Mouse (Mus musculus) cerebellum, adult 2 months (tissue): ENCODE results near the gene Cnnm2. TPM values are rescaled to one million over a fixed set of nuclear protein-coding genes. Genes with fewer than 3 reads are reported as not detected.
"Not testable (repeated sequence)": the region's sequence is repeated elsewhere in the genome, so short reads cannot be mapped to it uniquely, and the experiment has no call there.

Experiments used
- DNase-seq, 2 experiments: peaks; one replicate each; pipeline ENCODE4 v3.0.0; 2021
- H3K27ac ChIP-seq: fragments of 200-500 bp; 2 replicates; pipeline ENCODE4 v1.5.1; 2012; ENCODE audit warnings: low read length, control low read depth, inconsistent platforms; ENCODE audit not compliant: insufficient read depth
- H3K27me3 ChIP-seq: fragments of 200-500 bp; 2 replicates; pipeline ENCODE4 v1.6.1; 2012; ENCODE audit warnings: inconsistent platforms, mild to moderate bottlenecking, low read length, moderate library complexity; ENCODE audit not compliant: control insufficient read depth, insufficient read depth
- H3K4me1 ChIP-seq: fragments of 200-500 bp; 2 replicates; pipeline ENCODE4 v1.6.1; 2011; ENCODE audit warnings: low read length; ENCODE audit not compliant: control insufficient read depth, insufficient read depth
- H3K4me3 ChIP-seq: fragments of 200-500 bp; replicated peaks from 2 replicates; pipeline ENCODE3; 2011; ENCODE audit warnings: mild to moderate bottlenecking, low read depth, low read length, control low read depth; ENCODE audit not compliant: insufficient read depth
- CTCF ChIP-seq: fragments of 200-500 bp; IDR thresholded peaks from 2 replicates; pipeline ENCODE4 v1.5.1; 2011; ENCODE audit warnings: low read depth, mild to moderate bottlenecking, control low read depth, low read length, moderate library complexity, borderline replicate concordance; ENCODE audit not compliant: insufficient read depth
- POLR2A ChIP-seq: fragments of 200-500 bp; IDR thresholded peaks from 2 replicates; pipeline ENCODE4 v1.6.1; 2011; ENCODE audit warnings: low read length, control low read depth, borderline replicate concordance; ENCODE audit not compliant: insufficient read depth
- WGBS: fragments of 180-500 bp; shearing (Covaris S2); methylation state at CpG from one replicate; pipeline ENCODE4 v1.1.7; 2018; 5-methylcytosine and 5-hydroxymethylcytosine counted together
- polyA plus RNA-seq: library from polyadenylated mRNA; depleted of rRNA; stranded (reverse); fragments of >200 nt; gene quantifications from 2 replicates; pipeline ENCODE4 v1.2.3, GENCODE M21; 2012

The Cnnm2 gene
- polyA plus RNA-seq, 1 experiment, result 31.2 TPM

DNA sequence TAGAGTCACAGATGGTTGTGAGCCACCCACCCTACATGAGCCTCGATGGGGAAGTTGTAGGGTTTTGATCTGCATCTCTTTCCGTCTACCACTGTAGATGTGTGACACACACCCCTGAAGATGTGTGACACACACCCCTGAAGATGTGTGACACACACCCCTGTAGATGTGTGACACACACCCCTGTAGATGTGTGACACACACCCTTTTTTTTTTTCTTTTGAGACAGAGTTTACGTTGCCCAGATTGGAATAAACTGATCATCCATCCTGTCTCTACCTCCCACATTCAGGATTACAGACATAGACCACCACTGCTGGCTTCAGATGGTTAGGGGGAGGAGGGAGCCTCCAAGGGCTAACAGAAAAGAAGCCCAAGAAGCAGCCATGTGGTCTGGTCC, 32.5 kb upstream of the Cnnm2 start:
- DNase-seq, result no peak
- Histone ChIP-seq H3K27ac (no peak overlapping the region), H3K4me3 (no peak overlapping the region), H3K27me3 (no peaks in the 10 kb centered on the region), H3K4me1 (no peaks in the 10 kb centered on the region)
- 60% methylated on average over 3 of the region's 3 CpGs for WGBS
- TF ChIP-seq CTCF (no peak), POLR2A (no peak)

DNA sequence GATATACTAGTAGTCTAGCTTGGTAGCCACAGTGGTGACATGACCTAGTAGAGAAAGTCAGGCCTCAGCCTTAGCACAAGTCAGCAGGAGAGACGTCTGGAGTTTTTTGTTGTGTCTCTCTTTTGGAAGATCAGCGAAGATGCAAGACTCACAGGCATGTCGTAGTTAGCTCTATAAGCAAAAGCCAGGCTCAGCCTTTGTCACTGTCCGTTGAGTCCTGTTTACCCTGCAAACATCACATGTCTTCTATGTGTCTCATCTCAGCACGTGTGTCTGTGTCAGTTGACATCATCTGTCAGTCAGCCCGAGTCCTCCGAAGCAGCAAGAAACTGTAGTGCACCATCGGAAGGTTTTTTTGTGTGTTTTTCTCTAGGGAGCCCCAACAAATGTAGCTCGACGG, 30.0 kb upstream of the Cnnm2 start:
- no peak for DNase-seq
- Histone ChIP-seq H3K4me1 (no peaks in the 10 kb centered on the region), H3K27me3 (no peaks in the 10 kb centered on the region), H3K27ac (no peak overlapping the region), H3K4me3 (no peak overlapping the region)
- WGBS, result 87% methylated on average over 10 of the region's 10 CpGs
- TF ChIP-seq POLR2A (no peak), CTCF (no peak)

DNA sequence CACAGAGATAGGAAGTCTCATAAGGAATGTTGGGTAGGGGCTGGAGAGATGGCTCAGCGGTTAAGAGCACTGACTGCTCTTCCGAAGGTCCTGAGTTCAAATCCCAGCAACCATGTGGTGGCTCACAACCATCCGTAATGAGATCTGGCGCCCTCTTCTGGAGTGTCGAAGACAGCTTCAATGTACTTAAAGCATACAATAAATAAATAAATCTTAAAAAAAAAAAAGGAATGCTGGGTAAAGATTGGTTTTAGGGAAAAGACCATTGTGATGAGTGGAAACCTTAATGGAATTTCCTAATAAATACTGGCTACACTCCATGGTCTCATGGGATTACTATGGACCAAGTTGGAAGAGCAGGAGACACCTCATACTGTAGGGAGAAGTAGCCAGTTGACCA, 28.7 kb upstream of the Cnnm2 start:
- DNase-seq, H3K27me3 ChIP-seq, H3K27ac ChIP-seq, H3K4me3 ChIP-seq, H3K4me1 ChIP-seq: not testable (repeated sequence)
- WGBS, result 96% methylated on average over 5 of the region's 5 CpGs

DNA sequence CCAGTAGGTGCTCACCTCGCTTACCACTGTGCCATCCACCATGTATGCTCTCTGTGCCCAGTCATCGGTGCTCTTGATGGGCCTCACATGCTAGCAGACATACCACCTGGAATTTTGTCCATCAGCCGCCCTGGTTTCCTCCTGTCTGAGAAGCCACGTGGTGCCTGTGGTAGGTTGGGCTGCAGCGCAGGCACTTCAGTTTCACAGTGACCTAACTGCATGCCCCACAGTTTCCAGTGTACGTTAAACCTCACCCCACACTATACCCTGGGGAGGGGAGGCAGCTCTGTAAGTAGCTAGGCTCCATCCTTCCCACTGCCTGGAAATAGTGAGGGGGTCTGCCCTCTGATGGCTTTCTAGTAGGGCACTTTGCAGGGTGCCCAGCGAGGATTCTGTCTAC, 27.8 kb upstream of the Cnnm2 start:
- no peak for DNase-seq
- TF ChIP-seq CTCF, result no peak
- TF ChIP-seq POLR2A, result no peak
- Histone ChIP-seq H3K4me3 (no peak overlapping the region), H3K4me1 (no peaks in the 10 kb centered on the region), H3K27me3 (no peaks in the 10 kb centered on the region), H3K27ac (no peak overlapping the region)
- WGBS, result 87% methylated on average over 7 of the region's 7 CpGs

DNA sequence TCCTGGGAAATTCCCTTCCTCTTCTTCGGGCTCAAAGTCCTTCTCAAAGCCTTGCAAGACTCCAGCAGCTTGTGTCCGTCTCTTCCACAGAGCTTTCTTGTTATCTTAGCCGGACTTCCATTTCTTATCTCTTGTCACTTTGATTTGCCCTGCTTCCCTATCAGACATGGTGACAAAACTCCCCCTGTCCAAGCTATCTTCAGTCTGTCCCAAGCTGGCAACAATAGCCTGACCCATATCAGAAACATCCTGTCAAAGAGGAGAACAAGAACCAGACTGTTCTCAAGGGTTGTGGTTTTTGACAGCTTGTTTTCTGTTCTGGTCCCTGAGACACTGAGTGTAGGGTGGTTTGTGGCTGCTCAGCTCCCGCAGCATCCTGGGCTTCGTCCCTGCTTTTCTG, 26.2 kb upstream of the Cnnm2 start:
- DNase-seq, result no peak
- TF ChIP-seq CTCF, result no peak
- no peak for TF ChIP-seq POLR2A
- H3K4me1 ChIP-seq, result no peaks in the 10 kb centered on the region
- WGBS, result 61% methylated on average over 5 of the region's 5 CpGs
- no peak overlapping the region for H3K4me3 ChIP-seq
- no peak overlapping the region for H3K27ac ChIP-seq
- H3K27me3 ChIP-seq, result no peaks in the 10 kb centered on the region

DNA sequence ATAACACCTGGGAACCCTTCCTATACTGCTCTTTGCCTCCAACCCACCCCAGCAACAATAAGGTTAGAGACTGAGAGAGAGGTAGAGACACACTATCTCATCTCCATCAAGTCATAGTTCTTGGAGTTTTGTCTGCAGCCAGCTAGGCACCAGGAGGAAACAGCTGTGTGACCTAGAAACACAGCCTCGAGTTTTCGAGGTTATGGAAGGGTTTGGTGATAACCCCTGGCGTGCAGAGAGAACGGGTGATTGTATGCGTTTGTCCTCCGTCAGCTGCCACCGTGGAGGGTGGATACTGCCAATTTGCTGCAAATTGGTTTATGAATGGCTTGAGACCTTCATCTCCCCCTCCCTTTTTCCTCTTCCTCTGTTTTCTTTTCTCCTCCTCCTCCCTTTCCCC, 24.3 kb upstream of the Cnnm2 start:
- no peaks in the 10 kb centered on the region for H3K4me1 ChIP-seq
- TF ChIP-seq POLR2A (no peak), CTCF (no peak)
- 75% methylated on average over 7 of the region's 7 CpGs for WGBS
- no peak overlapping the region for H3K27ac ChIP-seq
- H3K4me3 ChIP-seq, result no peak overlapping the region
- no peak for DNase-seq
- H3K27me3 ChIP-seq, result no peaks in the 10 kb centered on the region

DNA sequence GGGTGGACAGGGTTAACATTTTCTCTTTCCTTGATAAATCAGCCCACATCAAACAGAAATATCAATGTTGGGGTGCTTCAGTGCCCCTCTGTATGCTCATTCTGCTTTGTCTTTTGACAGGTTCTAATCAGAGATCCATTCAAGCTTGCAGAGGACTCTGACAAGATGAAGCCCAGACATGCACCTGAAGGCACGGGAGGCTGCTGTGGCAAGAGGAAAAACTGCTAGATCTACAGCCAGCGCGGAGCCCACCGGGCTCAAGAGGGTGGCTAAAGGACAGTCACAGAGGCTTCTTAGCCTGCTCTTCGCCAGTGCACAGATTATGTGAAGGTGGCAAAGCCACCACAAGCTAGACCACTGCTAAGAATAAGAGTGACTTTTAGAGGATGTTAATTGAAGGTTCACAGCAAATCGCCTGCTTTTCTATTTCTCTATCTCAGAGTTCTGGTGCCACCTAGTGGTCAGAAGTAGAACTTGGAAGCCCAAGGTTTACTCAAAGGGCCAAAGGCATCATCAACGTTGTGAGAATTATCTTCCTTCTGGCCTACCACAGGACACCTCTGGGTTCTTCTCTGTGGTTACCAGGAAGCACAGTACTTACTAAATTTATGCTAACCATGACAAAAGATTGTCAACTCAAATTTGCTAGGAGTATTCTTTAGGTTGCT, 20.9 kb upstream of the Cnnm2 start:
- H3K27ac ChIP-seq, result no peak overlapping the region
- whole genome bisulfite sequencing, result 50% methylated on average over 7 of the region's 7 CpGs
- H3K4me3 ChIP-seq, result no peak overlapping the region
- TF ChIP-seq POLR2A (no peak), CTCF (peak; percentile 59)
- no peaks in the 10 kb centered on the region for H3K4me1 ChIP-seq
- H3K27me3 ChIP-seq, result no peaks in the 10 kb centered on the region
- DNase-seq, result peak; percentile 60 to 62

DNA sequence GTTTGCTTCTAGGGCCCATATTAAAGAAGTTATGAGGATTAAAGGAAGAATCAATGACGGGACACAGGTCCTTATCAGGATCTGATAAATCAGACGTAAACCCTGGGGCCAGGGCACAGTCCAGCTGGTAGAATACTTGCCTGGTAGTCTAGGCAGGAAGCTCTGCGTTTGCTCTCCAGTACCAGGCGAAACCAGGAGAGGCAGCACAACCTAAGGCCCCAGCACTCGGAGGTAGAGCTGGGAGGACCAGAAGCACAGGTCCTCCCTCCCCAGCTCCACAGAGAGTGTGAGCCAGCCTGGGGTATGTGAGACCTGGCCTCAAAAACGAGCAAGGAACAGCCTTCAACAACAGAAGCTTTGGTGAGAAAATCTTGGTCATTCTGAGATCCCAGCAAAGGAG, 19.8 kb upstream of the Cnnm2 start:
- Histone ChIP-seq H3K27ac (no peak overlapping the region), H3K27me3 (no peaks in the 10 kb centered on the region), H3K4me1 (no peaks in the 10 kb centered on the region), H3K4me3 (no peak overlapping the region)
- TF ChIP-seq CTCF (no peak), POLR2A (no peak)
- no peak for DNase-seq
- WGBS, result 48% methylated on average over 6 of the region's 6 CpGs

DNA sequence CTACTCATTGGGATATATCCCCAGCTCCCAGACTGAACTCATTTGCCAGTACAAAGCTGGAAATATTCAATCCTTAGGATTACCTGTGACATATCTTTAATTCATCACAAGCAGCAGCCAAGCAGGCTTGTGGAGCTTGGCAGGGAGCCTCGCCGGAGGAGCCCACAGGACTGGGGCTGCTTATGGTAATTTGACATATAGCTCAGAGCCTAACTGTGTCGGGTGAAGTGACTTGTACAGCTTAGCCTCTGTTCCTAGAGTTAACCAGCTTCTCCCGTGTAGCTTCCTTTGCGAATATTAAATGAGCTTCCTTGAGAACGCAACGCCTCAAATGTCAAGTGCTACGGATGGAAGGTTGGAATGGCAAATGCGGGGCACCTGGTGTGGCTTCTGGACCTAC, 16.7 kb upstream of the Cnnm2 start:
- H3K4me3 ChIP-seq, result no peak overlapping the region
- no peaks in the 10 kb centered on the region for H3K27me3 ChIP-seq
- 63% methylated on average over 9 of the region's 9 CpGs for WGBS
- no peak overlapping the region for H3K27ac ChIP-seq
- no peaks in the 10 kb centered on the region for H3K4me1 ChIP-seq
- DNase-seq, result no peak
- TF ChIP-seq POLR2A (no peak), CTCF (no peak)
